Mouse (Mus musculus) gastrocnemius, postnatal 36 days (tissue): ENCODE measurements around the gene Fhod1. TPM values are rescaled to one million over a fixed set of nuclear protein-coding genes. Genes with fewer than 3 reads are reported as not detected.
"Not testable (repeated sequence)": the region's sequence is repeated elsewhere in the genome, so short reads cannot be mapped to it uniquely, and the experiment has no call there.

Experiments used
- DNase-seq, 2 experiments: peaks; one replicate each; pipeline ENCODE4 v3.0.0; 2022
- intact Hi-C: fragments of 180-260 bp; cut with DNase I; formaldehyde crosslinking; loops from one replicate; pipeline ENCODE4 v1.15.1; 2025
- total RNA-seq, 2 experiments: library from RNA; stranded (reverse); gene quantifications; 2 replicates each; pipeline ENCODE4 v1.2.3; 2021

Gene Fhod1
- total RNA-seq, 2 experiments from 2014 or later: 22.0 to 32.0 TPM

DNA sequence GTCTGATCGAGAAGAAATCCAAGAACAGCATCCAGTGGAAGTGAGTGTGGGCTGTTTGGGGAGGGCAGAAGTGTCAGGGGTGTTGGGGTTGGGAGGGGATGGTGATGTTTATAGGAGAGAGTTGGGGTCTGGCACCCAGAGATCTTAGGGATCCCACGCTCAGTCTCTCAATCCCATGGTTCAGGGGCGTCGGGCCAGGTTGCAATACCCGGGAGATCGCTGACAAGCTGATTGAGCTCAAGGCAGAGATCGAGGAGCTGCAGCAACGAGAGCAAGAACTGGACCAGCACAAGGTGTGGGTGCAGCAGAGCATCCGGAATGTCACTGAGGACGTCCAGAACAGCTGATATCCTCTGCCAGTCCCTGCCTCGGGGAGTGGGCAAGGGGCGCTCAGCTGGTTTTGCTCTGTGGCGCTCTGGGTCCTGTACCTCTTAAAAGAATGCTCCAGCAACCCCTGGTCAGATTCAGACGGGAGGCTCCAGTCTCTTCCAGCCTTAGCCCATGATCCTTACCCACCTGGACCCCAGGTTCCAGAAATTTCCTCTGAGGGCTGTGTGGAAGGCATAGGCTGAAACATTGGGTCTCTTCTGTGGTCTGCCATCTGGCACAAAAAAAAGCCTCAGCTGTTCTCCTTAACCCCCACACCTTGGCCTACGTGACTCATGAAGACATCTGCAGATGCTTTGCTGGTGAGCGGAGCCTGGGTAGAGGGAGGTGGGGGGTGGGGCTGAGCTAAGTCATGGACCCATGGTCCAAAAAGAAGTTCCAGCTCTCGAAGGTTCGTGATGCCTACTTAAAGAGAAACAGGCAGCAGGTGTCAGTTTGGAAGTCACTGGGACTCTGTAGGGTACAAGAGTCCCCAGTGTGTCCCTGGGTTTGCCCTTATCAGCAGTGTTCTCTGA, 49.2 kb downstream of the Fhod1 start:
- no peak for DNase-seq
- intact Hi-C loops: no loop called here

DNA sequence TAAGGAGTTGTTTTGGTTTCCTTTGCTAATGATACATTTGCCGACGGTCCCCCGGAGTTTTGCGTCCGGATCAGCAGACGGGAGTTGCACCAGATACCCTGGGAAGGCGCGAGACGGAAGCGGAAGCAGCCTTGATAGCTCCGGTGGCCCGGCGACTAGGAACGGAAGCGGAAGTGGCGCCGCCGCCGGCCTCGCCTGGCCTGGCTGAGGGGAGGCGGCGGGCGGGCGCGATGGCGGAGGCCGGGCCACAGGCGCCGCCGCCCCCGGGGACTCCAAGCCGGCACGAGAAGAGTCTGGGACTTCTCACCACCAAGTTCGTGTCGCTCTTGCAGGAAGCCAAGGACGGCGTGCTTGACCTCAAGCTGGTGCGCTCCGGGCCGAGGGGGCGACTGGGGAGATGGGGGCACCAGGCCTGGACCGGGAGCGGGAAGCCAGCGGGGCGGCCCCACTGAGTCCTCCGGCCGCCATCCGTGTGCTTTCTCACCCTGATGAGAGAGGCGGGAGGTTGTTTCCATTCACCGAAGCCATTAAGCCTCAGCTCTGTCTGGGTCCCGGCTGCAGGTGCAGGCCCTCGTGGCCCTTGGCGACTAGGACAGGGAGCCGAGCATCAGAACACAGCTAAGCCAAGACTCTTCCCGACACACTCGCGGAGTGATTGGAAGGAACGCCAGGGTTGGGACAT, 50.1 kb downstream of the Fhod1 start, which contains the start of gene E2f4:
Gene E2f4, plus strand, starts transcription at position 153 of the 682 bp plus-strand sequence.
- intact Hi-C loops: no loop called here

DNA sequence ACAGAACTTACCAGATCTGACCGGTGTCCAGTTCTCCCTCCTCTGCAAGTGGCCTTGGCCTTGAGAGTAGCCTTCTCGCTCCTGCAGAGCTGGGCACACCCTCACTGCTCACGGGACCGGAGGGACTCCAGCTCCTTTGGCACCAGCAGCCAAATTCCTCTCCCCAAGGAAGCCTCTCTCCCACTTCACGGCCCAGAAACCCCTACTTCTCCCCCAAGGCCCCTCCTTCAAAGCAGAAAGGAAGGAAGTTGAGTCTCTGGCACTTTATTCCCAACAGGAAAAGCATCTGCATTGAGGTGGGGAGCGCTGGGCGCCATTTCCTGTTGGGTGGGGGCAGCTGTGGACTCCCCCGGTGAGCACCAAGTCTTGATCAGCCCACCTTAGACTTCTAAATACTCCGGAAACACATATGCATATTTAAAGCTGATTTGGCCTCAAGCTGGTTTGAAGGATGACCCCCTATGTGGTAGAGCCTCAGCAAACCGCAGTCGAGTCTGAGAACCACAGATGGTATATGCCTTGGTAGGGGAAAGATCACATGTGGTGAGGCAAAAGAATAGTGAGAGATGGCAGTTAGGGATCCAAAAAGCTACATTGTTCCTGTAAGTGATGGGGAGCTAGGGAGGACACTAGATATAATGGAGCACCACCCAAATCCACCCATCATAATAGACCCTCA, 51.7 kb downstream of the Fhod1 start, which contains the start of gene Exoc3l:
Gene Exoc3l, minus strand, starts transcription at position 207 of the 679 bp plus-strand sequence.
- DNase-seq: no peak
- intact Hi-C loops: no loop called here

More for the DNA sequence above, 50.1 kb downstream of the Fhod1 start, which contains the start of gene E2f4:
- peak; percentile 83 to 88 for DNase-seq

DNA sequence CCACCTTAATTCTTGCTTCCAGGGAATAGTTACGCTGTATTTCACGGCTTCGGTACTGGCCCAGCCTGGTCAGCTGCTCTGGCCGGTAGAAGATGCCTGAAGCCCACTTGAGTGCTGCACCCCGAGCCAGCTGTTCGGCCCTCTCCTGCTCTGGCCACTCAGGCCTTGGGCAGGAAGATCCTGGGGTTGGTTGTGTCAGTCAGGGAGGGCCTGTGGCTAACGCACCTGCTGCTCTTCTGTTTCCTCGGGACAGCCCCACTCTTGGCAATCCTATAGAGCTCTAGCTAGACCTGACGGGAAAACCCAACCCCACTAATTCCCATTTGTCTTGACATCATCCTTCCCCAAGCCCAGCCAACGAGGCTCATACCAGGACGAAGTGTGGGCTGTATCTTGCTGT, 52.5 kb downstream of the Fhod1 start:
- intact Hi-C loops: no loop called here
- DNase-seq: no peak

DNA sequence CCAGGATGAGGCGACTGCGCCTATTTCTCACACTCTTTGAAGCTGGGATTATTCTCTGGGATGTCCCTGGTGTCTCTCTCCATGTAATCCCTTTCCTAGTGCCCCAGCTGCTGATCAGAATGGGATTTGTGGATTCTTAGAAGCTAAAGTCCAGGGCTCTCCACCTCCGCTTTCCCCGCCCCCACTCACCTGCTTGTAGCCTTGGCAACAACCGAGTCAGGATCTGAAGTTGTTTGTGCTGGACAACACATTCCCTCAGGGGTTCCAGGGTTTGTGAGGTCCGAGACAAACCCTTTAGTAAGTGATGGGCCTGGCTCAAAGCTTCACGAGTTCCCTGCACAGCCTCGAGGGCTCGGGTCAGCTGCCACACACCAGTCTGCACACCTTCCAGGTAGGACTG, 53.0 kb downstream of the Fhod1 start:
- intact Hi-C loops: no loop called here
- DNase-seq: no peak

DNA sequence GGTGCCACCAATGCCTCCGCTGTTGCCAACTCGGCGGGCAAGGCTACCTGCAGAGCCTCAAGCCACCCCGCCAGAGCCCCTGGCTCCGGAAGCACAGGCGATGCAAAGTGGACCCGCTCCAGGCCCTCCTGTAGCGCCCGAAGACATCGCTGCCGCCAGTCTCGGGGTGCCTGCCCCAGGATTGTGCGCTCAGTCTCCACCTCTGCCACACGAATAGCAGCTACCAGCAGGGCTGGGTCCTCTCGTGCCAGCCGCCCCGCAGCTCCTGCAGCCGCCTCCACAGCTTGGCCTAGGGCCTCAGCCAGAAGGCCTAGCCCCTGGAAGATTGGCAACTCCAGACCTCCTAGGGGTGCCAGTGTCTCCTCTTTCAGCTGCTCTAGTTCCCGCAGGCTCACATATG, 54.3 kb downstream of the Fhod1 start:
- DNase-seq: no peak
- intact Hi-C loops: no loop called here

DNA sequence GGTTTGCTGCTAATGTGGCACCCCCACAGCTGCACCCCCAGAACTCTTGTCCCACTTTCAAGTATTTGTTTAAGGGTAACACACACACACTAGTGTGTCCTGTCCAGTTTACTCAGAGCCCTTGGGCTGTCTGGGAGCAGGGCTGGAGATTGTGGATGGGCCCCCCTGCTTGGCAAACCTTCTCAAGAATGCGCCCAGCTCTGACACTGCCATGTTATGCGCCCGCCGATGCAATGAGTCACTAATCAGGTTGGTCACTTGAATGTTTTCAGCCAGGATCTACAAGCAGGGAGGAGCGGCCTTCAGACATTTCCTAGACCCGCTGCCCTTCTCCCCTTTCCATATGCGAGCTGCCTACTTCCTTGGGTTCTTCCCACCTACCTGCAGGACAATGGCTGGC, 55.3 kb downstream of the Fhod1 start:
- intact Hi-C loops: no loop called here
- DNase-seq: no peak

DNA sequence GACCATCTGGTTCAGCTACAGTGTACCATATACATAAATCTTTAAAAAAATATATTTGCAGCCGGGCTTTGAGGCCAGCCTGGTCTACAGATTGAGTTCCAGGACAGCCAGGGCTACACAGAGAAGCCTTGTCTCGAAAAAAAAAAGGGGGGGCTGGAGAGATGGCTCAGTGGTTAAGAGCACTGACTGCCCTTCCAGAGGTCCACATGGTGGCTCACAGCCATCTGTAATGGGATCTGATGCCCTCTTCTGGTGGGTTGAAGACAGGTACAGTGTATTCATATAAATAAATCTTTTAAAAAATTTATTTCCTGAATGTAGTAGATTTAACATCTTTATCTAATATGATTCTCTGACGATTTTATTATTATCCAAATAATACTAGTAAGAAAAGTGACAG, 56.0 kb downstream of the Fhod1 start:
- intact Hi-C loops, DNase-seq: not testable (repeated sequence)

DNA sequence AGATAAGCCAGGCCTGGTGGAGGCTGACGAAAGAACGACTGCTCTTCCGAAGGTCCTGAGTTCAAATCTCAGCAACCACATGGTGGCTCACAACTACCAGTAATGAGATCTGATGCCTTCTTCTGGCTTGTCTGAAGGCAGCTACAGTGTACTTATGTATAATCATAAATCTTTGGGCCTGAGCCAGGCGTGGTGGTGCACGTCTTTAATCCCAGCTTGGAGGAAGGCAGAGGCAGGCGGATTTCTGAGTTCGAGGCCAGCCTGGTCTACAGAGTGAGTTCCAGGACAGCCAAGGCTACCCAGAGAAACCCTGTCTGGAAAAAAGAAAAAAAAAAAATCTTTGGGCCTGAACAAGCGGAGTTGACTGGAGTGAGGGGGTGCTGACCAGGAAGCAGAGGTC, 56.4 kb downstream of the Fhod1 start:
- intact Hi-C loops, DNase-seq: not testable (repeated sequence)

DNA sequence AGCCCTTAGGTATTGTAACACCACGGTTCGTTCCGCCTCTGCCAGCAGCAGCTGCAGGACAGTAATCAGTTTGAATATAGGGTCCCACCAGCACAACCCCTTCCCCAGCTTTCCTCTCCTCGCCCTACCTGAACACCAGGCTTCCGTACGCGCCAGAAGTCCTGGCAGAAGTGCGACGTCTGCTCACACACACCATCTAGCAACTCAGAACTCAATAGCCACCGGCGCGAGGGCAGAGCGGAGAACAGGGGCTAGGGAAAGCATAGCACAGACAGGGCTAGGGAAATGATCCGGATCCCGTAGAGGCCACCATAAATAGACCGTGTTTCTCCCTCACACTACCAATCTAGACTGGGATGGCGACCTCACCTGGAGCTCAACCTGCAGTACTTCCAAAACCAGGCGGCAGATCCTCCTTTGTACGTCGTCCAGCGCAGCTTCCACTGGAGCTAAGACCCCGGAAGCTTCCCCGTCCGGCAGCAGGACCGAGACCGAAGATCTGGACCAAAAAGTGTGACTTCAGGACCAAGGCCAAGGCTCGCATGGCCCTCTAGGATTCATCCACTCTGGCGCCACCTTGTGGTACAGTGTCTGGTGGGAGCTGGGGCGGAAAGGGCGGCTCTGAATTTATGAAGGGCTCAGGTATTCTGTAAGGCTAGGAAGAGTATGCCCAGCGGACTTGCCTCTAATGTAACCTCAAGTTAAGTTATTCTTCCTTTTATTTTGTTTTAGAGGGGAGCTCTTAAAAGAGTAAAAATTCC, 57.0 kb downstream of the Fhod1 start:
- intact Hi-C loops: no loop called here
- peak; percentile 79 to 89 for DNase-seq

DNA sequence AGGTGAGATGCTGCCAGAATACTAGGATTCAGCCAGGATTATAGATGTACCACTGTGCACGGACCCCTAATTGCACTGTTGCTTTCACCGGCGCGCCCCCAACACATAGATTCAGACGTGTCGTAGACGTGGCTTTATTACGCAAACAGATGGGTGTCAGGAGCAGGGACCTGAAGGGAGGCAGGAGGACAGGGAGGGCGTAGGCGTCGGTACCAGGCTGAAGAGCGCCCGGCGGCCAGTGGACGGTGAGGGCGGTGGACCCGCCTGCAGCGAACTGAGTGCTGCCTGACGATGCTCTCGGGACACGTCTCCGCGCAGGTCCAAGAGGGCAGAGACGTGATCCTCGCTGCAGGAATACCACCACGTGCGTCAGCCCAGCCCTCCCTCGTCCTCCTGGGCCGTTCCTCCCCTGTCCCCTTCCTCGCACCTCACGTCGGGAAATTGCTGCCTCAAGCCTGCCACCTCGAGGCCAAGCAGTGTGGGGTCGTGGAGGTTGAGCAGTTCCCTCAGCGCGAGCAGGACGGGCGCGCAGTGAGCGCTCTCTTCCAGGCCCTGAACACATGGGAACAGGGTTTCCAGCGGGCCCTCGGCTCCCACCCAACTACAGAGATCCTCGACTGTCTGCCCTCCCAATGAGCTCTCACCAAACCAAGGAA, 57.8 kb downstream of the Fhod1 start, which contains the start of gene 4931428F04Rik:
Gene 4931428F04Rik, minus strand, starts transcription at position 60 of the 656 bp plus-strand sequence.
- no peak for DNase-seq
- intact Hi-C loops: loop anchor here (5.0 kb wide), 1 partner anchor 38 kb away; no protein-coding TSS in a partner anchor

DNA sequence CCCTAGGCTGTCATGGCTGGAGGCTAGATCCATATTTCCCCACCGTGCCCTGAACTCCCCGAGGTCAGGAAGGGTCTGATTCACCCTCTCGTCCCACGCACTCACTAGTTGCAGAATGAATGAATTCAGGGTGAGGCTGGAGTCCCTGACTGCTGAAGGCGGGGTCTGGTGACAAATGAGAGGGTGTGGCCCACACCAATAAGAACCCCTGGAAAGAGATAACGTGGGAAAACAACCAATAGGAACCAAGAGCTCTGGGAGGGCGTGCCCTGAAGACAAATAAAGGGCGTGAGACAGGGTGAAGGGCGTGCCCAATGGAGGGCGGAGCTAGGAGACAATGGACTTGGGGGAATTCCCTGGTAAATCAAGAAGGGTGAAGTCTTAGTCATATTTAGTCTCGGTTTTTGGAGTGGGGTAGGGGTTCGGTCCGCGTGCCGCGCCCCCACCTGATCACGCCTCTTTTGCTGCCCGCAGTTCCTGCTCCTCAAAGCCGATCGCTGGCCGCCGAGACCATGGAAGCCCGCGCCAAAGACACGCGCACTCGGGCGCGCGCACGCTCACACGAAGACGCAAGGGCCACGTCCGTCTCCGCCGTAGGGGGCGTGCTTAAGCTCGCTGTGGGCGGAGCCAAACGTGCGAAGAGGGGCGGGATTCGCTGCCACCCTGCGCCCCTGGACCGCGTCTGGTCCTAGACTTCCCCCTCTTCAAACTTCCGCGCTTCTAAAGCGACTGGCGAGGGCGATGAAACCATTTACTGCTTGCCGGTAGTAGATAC, 58.6 kb downstream of the Fhod1 start:
- intact Hi-C loops: loop anchor here (5.0 kb wide), 1 partner anchor 37 kb away; no protein-coding TSS in a partner anchor
- peak; percentile 87 to 90 for DNase-seq

DNA sequence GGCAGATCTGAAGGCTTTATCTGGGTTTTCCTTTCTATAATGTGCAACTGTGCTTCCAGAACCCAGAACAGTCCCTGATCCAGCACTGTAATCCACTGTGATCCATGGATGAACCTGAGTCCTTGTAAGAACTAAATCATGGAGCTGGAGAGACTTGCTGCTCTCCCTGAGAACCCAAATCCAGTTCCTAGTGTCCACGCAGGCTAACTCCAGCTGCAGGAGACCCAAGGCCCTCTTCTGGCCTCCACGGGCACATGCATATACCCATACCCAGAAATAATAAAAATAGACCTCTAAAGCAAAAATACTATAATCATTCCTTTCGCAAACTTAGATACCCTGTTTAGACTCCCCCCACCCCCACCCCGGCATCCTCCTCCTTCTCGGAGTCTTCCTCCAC, 59.5 kb downstream of the Fhod1 start:
- intact Hi-C loops: loop anchor here (5.0 kb wide), 1 partner anchor 36 kb away; no protein-coding TSS in a partner anchor
- DNase-seq: no peak

DNA sequence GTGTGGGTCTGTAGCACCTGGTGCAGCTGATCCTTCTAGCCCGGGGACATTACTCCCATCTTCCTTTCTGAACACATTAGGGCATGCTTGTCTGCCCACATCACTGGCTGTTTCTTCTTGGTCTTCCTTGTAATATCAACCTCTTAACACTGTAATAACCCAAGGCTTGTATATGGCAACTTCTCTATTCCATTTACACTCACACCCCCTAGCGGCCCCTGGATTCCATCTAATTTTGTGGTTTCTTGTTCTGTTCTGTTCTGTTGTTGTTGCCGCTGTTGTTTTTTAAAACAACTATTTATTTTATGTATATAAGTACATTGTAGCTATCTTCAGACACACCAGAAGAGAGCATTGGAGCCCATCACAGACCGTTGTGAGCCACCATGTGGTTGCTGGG, 60.8 kb downstream of the Fhod1 start:
- DNase-seq: no peak
- intact Hi-C loops: loop anchor here (5.0 kb wide), 1 partner anchor 35 kb away; no protein-coding TSS in a partner anchor

DNA sequence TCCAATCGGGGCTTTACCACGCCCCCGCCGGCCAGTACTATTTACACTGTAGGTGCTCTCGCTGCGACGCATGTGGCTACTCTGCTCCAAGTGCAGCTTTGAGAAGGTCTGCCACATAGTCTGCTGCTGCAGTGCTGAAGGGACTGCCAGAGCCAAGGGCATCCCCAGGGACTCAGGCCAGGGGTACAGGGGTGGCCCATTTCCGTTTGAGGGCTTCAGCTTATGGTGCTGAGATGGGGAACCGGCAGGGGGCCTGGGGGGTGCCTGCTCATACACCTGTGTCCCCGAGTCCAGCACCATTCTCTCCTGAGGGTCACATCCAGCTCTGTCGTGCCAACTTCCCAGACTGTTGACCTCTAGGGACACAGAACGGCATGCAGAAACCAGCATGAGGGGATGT, 62.2 kb downstream of the Fhod1 start:
- DNase-seq: no peak
- intact Hi-C loops: loop anchor here (5.0 kb wide), 1 partner anchor 33 kb away; no protein-coding TSS in a partner anchor

DNA sequence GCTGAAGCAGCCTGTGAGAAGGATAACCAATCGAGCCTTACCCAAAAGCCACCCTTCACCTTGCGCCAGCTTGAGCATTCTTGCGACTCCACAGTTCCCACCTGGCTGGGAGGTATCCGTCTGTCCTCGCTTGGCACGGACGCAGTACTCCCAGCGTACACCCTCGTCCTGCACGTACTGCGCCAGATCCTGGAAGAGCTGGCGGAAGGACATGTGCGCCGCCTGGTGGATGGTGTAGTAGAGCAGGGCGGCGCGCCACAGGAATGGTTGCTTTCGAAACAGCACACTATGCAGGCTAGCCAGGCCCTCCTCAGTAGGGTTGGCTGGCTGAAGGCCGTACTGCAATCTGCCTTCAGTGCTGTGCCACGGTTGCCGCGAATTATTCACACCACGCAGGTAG, 64.7 kb downstream of the Fhod1 start:
- peak in 1 of 2 experiments; percentile 53 for DNase-seq
- intact Hi-C loops: no loop called here

DNA sequence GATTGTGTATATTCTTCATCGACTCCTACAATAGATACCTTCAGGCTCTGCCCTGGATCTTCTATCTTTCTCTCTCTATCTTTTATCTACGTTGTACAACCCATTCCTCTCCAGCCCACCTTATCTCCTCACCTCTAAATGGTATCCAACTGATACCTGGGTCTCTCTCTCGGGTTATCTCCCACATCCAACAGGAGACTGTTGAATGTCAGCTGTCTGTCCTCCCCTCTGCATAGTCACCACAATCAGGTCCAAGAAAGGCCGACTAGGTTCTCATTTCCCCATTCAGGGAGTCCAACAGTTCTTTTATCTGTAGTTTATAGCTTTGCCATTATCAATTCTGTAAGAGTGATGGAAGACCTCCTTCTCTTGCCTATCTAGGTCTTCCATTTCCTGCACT, 65.5 kb downstream of the Fhod1 start:
- intact Hi-C loops: no loop called here
- no peak for DNase-seq

DNA sequence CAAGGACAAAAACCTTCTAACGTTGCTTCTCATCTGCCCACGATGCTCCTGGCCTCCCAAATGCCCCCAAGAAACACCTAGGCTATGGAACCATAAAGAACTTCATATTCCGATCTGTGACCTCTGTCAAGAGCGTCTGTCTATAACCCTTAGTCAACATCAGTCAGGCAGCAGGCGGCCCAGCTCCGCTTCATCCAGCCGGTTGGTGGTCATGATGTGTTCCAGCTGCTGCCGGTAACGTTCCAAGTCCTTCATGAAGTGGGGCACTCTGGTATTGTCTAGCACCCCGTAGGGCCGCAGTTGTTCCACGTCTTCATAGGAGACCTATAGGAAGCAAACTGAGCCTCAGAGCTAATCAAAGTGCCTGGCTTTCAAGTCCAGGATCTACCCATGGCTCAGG, 65.9 kb downstream of the Fhod1 start:
- intact Hi-C loops: no loop called here

DNA sequence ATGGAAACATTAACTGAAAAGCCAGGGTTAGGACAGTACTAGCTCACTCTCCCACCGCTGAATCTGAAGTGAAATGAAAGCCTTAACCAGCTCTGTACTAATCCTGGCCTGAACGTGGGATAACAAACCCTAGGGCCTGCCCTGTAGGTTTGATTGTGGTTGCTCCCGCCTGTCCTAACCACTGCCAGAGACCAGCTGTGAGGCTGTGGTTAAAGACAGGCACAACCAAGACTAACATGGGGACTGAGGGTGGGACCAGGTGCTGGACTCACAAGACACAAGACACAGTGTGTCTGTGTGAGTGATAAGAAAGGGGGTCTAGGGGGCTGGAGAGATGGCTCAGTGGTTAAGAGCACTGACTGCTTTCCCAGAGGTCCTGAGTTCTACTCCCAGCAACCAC, 67.2 kb downstream of the Fhod1 start:
- DNase-seq: no peak
- intact Hi-C loops: no loop called here

More for the DNA sequence above, 65.9 kb downstream of the Fhod1 start:
- no peak for DNase-seq
